Mouse (Mus musculus) ES-E14 (cell line): ENCODE measurements around the gene St3gal3.

Experiments used
- MAFK ChIP-seq: IDR thresholded peaks from 2 replicates; pipeline ENCODE4 v1.6.1; 2014; ENCODE audit warnings: mild to moderate bottlenecking, low read depth, low read length, inconsistent platforms; ENCODE audit not compliant: insufficient read depth
- ZC3H11A ChIP-seq: IDR thresholded peaks from 2 replicates; pipeline ENCODE4 v1.6.1; 2012; ENCODE audit warnings: low read depth, mild to moderate bottlenecking, inconsistent platforms, low read length, borderline replicate concordance

DNA sequence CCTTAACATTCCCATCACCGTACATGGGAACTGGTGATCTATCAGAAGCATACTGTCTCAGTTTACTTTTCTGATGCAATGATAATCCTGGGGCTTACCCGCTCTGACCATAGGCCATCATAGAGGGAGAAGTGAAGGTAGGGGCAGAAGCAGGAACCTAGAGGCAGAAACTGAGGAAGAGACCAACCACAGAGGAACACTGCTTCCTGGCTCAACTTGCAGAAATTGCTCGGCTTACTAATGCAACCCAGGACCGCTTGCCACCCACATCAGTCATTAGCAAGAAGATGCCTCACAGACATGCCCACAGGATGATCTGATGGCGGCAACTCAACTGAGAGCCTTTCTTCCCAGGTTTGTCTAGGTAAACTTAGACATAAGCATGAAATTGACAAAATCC lies 216.0 kb downstream of the St3gal3 start:
- TF ChIP-seq MAFK (no peak), ZC3H11A (no peak)
